Mouse (Mus musculus): ENCODE results near the gene C1qtnf6. TPM values are rescaled to one million over a fixed set of nuclear protein-coding genes. Genes with fewer than 3 reads are reported as not detected.

C1qtnf6 gene
- polyA plus RNA-seq, 1 experiment from 2014 or later, result 40.7 TPM

- no peaks in the 10 kb centered on the region for H3K4me1 ChIP-seq (ENCODE audit: insufficient read depth)
- H3K27ac ChIP-seq (ENCODE audit: low read depth), result no peak overlapping the region
- WGBS, result 26% methylated on average over 2 of the region's 2 CpGs
- no peaks in the 10 kb centered on the region for H3K9me3 ChIP-seq (ENCODE audit: low read depth, low read length)
- no peak overlapping the region for H3K4me2 ChIP-seq
- TF ChIP-seq CTCF (IDR thresholded peaks at IDR 0.05; ENCODE audit: low read depth), result no peak
- H3K36me3 ChIP-seq (ENCODE audit: insufficient read depth), result no peaks in the 10 kb centered on the region
- H3K4me3 ChIP-seq (ENCODE audit: low read depth, low read length), result no peak overlapping the region
- H3K9ac ChIP-seq, result no peak overlapping the region
- ATAC-seq (ENCODE audit: insufficient read depth) (no peak), DNase-seq (no peak)
- no peaks in the 10 kb centered on the region for H3K27me3 ChIP-seq (ENCODE audit: insufficient read depth, low read length)
Observed at GRCm38 (mm10) chr15:78480991-78481390, 50.2 kb downstream of the C1qtnf6 start.

- Histone ChIP-seq H3K27me3 (ENCODE audit: insufficient read depth, low read length) (no peaks in the 10 kb centered on the region), H3K4me2 (no peak overlapping the region), H3K4me1 (ENCODE audit: insufficient read depth) (no peaks in the 10 kb centered on the region), H3K27ac (ENCODE audit: low read depth) (no peak overlapping the region), H3K9ac (no peak overlapping the region), H3K4me3 (ENCODE audit: low read depth, low read length) (no peak overlapping the region), H3K9me3 (ENCODE audit: low read depth, low read length) (no peaks in the 10 kb centered on the region), H3K36me3 (ENCODE audit: insufficient read depth) (no peaks in the 10 kb centered on the region)
- DNase-seq (no peak), ATAC-seq (ENCODE audit: insufficient read depth) (no peak)
- no peak for TF ChIP-seq CTCF (IDR thresholded peaks at IDR 0.05; ENCODE audit: low read depth)
- WGBS, result 73% methylated on average over 7 of the region's 7 CpGs
Observed at GRCm38 (mm10) chr15:78480111-78480510, 51.1 kb downstream of the C1qtnf6 start.

- H3K9me3 ChIP-seq (ENCODE audit: low read depth, low read length), result no peaks in the 10 kb centered on the region
- no peak overlapping the region for H3K4me3 ChIP-seq (ENCODE audit: low read depth, low read length)
- no peaks in the 10 kb centered on the region for H3K4me1 ChIP-seq (ENCODE audit: insufficient read depth)
- DNase-seq (no peak), ATAC-seq (ENCODE audit: insufficient read depth) (no peak)
- TF ChIP-seq CTCF (IDR thresholded peaks at IDR 0.05; ENCODE audit: low read depth), result no peak
- no peak overlapping the region for H3K27ac ChIP-seq (ENCODE audit: low read depth)
- no peak overlapping the region for H3K9ac ChIP-seq
- WGBS, result 71% methylated on average over 5 of the region's 5 CpGs
- H3K36me3 ChIP-seq (ENCODE audit: insufficient read depth), result no peaks in the 10 kb centered on the region
- H3K27me3 ChIP-seq (ENCODE audit: insufficient read depth, low read length), result no peaks in the 10 kb centered on the region
- H3K4me2 ChIP-seq, result no peak overlapping the region
Observed at GRCm38 (mm10) chr15:78479470-78479869, 51.7 kb downstream of the C1qtnf6 start.

- no peak for ATAC-seq (ENCODE audit: insufficient read depth)
- no peaks in the 10 kb centered on the region for H3K27me3 ChIP-seq (ENCODE audit: insufficient read depth, low read length)
- no peak overlapping the region for H3K4me3 ChIP-seq (ENCODE audit: low read depth, low read length)
- no peak for TF ChIP-seq CTCF (IDR thresholded peaks at IDR 0.05; ENCODE audit: low read depth)
- H3K27ac ChIP-seq (ENCODE audit: low read depth), result no peak overlapping the region
- H3K36me3 ChIP-seq (ENCODE audit: insufficient read depth), result no peaks in the 10 kb centered on the region
- 85% methylated on average over 4 of the region's 4 CpGs for WGBS
- no peak for DNase-seq
- no peaks in the 10 kb centered on the region for H3K4me1 ChIP-seq (ENCODE audit: insufficient read depth)
- no peaks in the 10 kb centered on the region for H3K9me3 ChIP-seq (ENCODE audit: low read depth, low read length)
- H3K4me2 ChIP-seq, result no peak overlapping the region
- H3K9ac ChIP-seq, result no peak overlapping the region
Observed at GRCm38 (mm10) chr15:78478073-78478472, 53.1 kb downstream of the C1qtnf6 start.

- DNase-seq, result no peak
- 44% methylated on average over 1 of the region's 1 CpGs for WGBS
- Histone ChIP-seq H3K9ac (no peak overlapping the region), H3K4me1 (ENCODE audit: insufficient read depth) (no peaks in the 10 kb centered on the region), H3K27me3 (ENCODE audit: insufficient read depth, low read length) (no peaks in the 10 kb centered on the region), H3K9me3 (ENCODE audit: low read depth, low read length) (no peaks in the 10 kb centered on the region), H3K27ac (ENCODE audit: low read depth) (no peak overlapping the region), H3K4me2 (no peak overlapping the region), H3K4me3 (ENCODE audit: low read depth, low read length) (no peak overlapping the region), H3K36me3 (ENCODE audit: insufficient read depth) (no peaks in the 10 kb centered on the region)
- no peak for TF ChIP-seq CTCF (IDR thresholded peaks at IDR 0.05; ENCODE audit: low read depth)
- ATAC-seq (ENCODE audit: insufficient read depth), result no peak
Observed at GRCm38 (mm10) chr15:78476878-78477277, 54.3 kb downstream of the C1qtnf6 start.

GRCm38 (mm10) chr15:78475604-78476031 lies 55.6 kb downstream of the C1qtnf6 start:
- no peak overlapping the region for H3K4me3 ChIP-seq (ENCODE audit: low read depth, low read length)
- H3K9me3 ChIP-seq (ENCODE audit: low read depth, low read length), result no peaks in the 10 kb centered on the region
- DNase-seq (no peak), ATAC-seq (ENCODE audit: insufficient read depth) (no peak)
- H3K9ac ChIP-seq, result no peak overlapping the region
- WGBS, result 37% methylated on average over 3 of the region's 3 CpGs
- TF ChIP-seq CTCF (IDR thresholded peaks at IDR 0.05; ENCODE audit: low read depth), result no peak
- no peaks in the 10 kb centered on the region for H3K4me1 ChIP-seq (ENCODE audit: insufficient read depth)
- no peak overlapping the region for H3K4me2 ChIP-seq
- H3K27ac ChIP-seq (ENCODE audit: low read depth), result no peak overlapping the region
- no peaks in the 10 kb centered on the region for H3K36me3 ChIP-seq (ENCODE audit: insufficient read depth)
- no peaks in the 10 kb centered on the region for H3K27me3 ChIP-seq (ENCODE audit: insufficient read depth, low read length)

- Histone ChIP-seq H3K27me3 (ENCODE audit: insufficient read depth, low read length) (no peaks in the 10 kb centered on the region), H3K4me3 (ENCODE audit: low read depth, low read length) (no peak overlapping the region), H3K9ac (no peak overlapping the region), H3K36me3 (ENCODE audit: insufficient read depth) (no peaks in the 10 kb centered on the region), H3K9me3 (ENCODE audit: low read depth, low read length) (no peaks in the 10 kb centered on the region), H3K27ac (ENCODE audit: low read depth) (no peak overlapping the region), H3K4me1 (ENCODE audit: insufficient read depth) (no peaks in the 10 kb centered on the region), H3K4me2 (no peak overlapping the region)
- no peak for DNase-seq
- TF ChIP-seq CTCF (IDR thresholded peaks at IDR 0.05; ENCODE audit: low read depth), result no peak
- WGBS, result 77% methylated on average over 6 of the region's 6 CpGs
- no peak for ATAC-seq (ENCODE audit: insufficient read depth)
Observed at GRCm38 (mm10) chr15:78473442-78473841, 57.8 kb downstream of the C1qtnf6 start.

Other genes with a start within 250 kb of the C1qtnf6 start
- gene Csf2rb2, start 225.7 kb downstream of the C1qtnf6 start, polyA plus RNA-seq (2014; fragmentation: Nextera tagmentation; extraction: Ambion mirVana), result 0.20 and 0.45 TPM in 2 replicates
- gene Csf2rb, start 205.7 kb downstream of the C1qtnf6 start, polyA plus RNA-seq (2014; fragmentation: Nextera tagmentation; extraction: Ambion mirVana), result 2.2 and 2.6 TPM in 2 replicates
- not detected in 2 replicates for gene Tex33, start 135.5 kb downstream of the C1qtnf6 start, polyA plus RNA-seq (2014; fragmentation: Nextera tagmentation; extraction: Ambion mirVana)
- gene Tst, start 125.5 kb downstream of the C1qtnf6 start, polyA plus RNA-seq (2014; fragmentation: Nextera tagmentation; extraction: Ambion mirVana), result 51.9 and 53.5 TPM in 2 replicates
- 3.3 and 3.5 TPM in 2 replicates for gene Mpst, start 125.0 kb downstream of the C1qtnf6 start, polyA plus RNA-seq (2014; fragmentation: Nextera tagmentation; extraction: Ambion mirVana)
- 51.8 and 53.9 TPM in 2 replicates for gene Kctd17, start 102.9 kb downstream of the C1qtnf6 start, polyA plus RNA-seq (2014; fragmentation: Nextera tagmentation; extraction: Ambion mirVana)
- gene Tmprss6, start 62.8 kb downstream of the C1qtnf6 start, polyA plus RNA-seq (2014; fragmentation: Nextera tagmentation; extraction: Ambion mirVana), result 0.18 and 0.37 TPM in 2 replicates
- 0.12 TPM in 1 of 2 replicates, not detected in the other for gene Il2rb, start 36.1 kb downstream of the C1qtnf6 start, polyA plus RNA-seq (2014; fragmentation: Nextera tagmentation; extraction: Ambion mirVana)
- 0.08 TPM in 1 of 2 replicates, not detected in the other for gene Sstr3, start 13.3 kb upstream of the C1qtnf6 start, polyA plus RNA-seq (2014; fragmentation: Nextera tagmentation; extraction: Ambion mirVana)
- 12.2 and 16.2 TPM in 2 replicates for gene Rac2, start 41.4 kb upstream of the C1qtnf6 start, polyA plus RNA-seq (2014; fragmentation: Nextera tagmentation; extraction: Ambion mirVana)
- gene Cyth4, start 65.6 kb upstream of the C1qtnf6 start, polyA plus RNA-seq (2014; fragmentation: Nextera tagmentation; extraction: Ambion mirVana), result 4.2 and 4.9 TPM in 2 replicates
- 0.03 and 0.08 TPM in 2 replicates for gene Elfn2, start 187.4 kb upstream of the C1qtnf6 start, polyA plus RNA-seq (2014; fragmentation: Nextera tagmentation; extraction: Ambion mirVana)
- gene Mfng, start 242.1 kb upstream of the C1qtnf6 start, polyA plus RNA-seq (2014; fragmentation: Nextera tagmentation; extraction: Ambion mirVana), result 28.7 and 34.3 TPM in 2 replicates

Data from lung, embryonic 14.5 days (tissue).